Mouse (Mus musculus): ENCODE measurements at regions not wholly inside any gene's neighbourhood (a gene's known extent, or its start where the extent isn't known, plus 50 kb on each side); places are given as distances from the start of the nearest gene placed in this dataset.
A peak's percentile ranks its signal among the peaks of the same experiment; 100 is the strongest.

GRCm38 (mm10) chr3:121104571-121105407, 66.7 kb downstream of the Rwdd3 start:
- peak; percentile 83 to 94 for DNase-seq (ENCODE audit: low spot score in 2 of 2)

- DNase-seq (ENCODE audit: low spot score in 2 of 2), result peak in 1 of 2 experiments; percentile 30
These were observed 68.6 kb downstream of the Rwdd3 start for GRCm38 (mm10) chr3:121102871-121103270.

GRCm38 (mm10) chr3:121102120-121102519, 69.4 kb downstream of the Rwdd3 start:
- no peak for DNase-seq (ENCODE audit: low spot score in 2 of 2)

GRCm38 (mm10) chr3:121100211-121100860, 71.2 kb downstream of the Rwdd3 start:
- DNase-seq (ENCODE audit: low spot score in 2 of 2), result no peak

GRCm38 (mm10) chr3:121093509-121093908, 78.0 kb downstream of the Rwdd3 start:
- DNase-seq (ENCODE audit: low spot score in 2 of 2), result peak in 1 of 2 experiments; percentile 72

GRCm38 (mm10) chr3:121088724-121089123, 82.8 kb downstream of the Rwdd3 start:
- no peak for DNase-seq (ENCODE audit: low spot score in 2 of 2)

GRCm38 (mm10) chr3:121068676-121069075, 102.8 kb downstream of the Rwdd3 start:
- DNase-seq (ENCODE audit: low spot score in 2 of 2), result no peak

- no peak for DNase-seq (ENCODE audit: low spot score in 2 of 2)
These were observed 135.5 kb downstream of the Rwdd3 start for GRCm38 (mm10) chr3:121035904-121036549.

- no peak for DNase-seq (ENCODE audit: low spot score in 2 of 2)
These were observed 145.8 kb downstream of the Rwdd3 start for GRCm38 (mm10) chr3:121025546-121026157.

- DNase-seq (ENCODE audit: low spot score in 2 of 2), result no peak
These were observed 146.7 kb downstream of the Rwdd3 start for GRCm38 (mm10) chr3:121024810-121025209.

GRCm38 (mm10) chr3:121021126-121021848, 150.2 kb downstream of the Rwdd3 start:
- DNase-seq (ENCODE audit: low spot score in 2 of 2), result no peak

- DNase-seq (ENCODE audit: low spot score in 2 of 2), result peak in 1 of 2 experiments; percentile 55
These were observed 162.3 kb downstream of the Rwdd3 start for GRCm38 (mm10) chr3:121009223-121009622.

- peak; percentile 61 to 85 for DNase-seq (ENCODE audit: low spot score in 2 of 2)
These were observed 187.8 kb downstream of the Rwdd3 start for GRCm38 (mm10) chr3:120983556-120984270.

- DNase-seq (ENCODE audit: low spot score in 2 of 2), result no peak
These were observed 188.5 kb downstream of the Rwdd3 start for GRCm38 (mm10) chr3:120982795-120983555.

GRCm38 (mm10) chr3:120982218-120982617, 189.3 kb downstream of the Rwdd3 start:
- DNase-seq (ENCODE audit: low spot score in 2 of 2), result no peak

- DNase-seq (ENCODE audit: low spot score in 2 of 2), result peak in 1 of 2 experiments; percentile 12
These were observed 200.6 kb downstream of the Rwdd3 start for GRCm38 (mm10) chr3:120970746-120971466.

GRCm38 (mm10) chr3:120946906-120947305, 224.6 kb downstream of the Rwdd3 start:
- DNase-seq (ENCODE audit: low spot score in 2 of 2), result no peak

GRCm38 (mm10) chr3:120934401-120934800, 237.1 kb downstream of the Rwdd3 start:
- no peak for DNase-seq (ENCODE audit: low spot score in 2 of 2)

- no peak for DNase-seq (ENCODE audit: low spot score in 2 of 2)
These were observed 251.1 kb downstream of the Rwdd3 start for GRCm38 (mm10) chr3:120920351-120920750.

All from layer of hippocampus, adult 18-20 months (tissue).